Mouse (Mus musculus) forelimb bud, embryonic 11.5 days (tissue): ENCODE data around the gene Uba3.

Experiments used
- DNase-seq: peaks from one replicate; pipeline ENCODE4 v3.0.0-alpha.2; 2012; ENCODE audit warnings: low read depth, low spot score

Uba3 gene

DNA sequence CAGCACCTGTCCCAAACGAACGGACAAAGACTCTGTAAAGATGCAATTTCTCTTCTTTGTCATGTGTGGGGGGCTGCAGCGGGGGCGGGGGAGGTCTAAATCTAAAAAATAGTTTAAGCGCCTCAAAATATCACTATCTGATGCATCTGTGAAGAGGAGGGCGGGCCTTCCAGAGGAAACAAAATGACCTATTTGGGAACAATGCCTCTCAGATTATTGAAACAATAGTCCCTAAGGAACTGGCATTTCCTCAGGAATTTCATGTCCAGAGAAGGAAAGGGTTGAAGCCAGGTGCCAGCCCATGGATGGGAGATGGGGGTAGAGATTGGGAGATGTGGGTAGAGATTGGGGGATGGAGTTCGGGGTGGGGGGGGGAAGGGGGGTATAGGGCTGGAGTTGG lies 63.6 kb downstream of the Uba3 start:
- DNase-seq = no peak
